Mouse (Mus musculus) heart, adult 10 weeks (tissue): ENCODE measurements around the gene Gm20877. TPM values are rescaled to one million over a fixed set of nuclear protein-coding genes. Genes with fewer than 3 reads are reported as not detected.

Experiments used
- polyA plus RNA-seq: library from polyadenylated mRNA; stranded (reverse); fragments of 350-450 nt; fragmentation: Illumina TruSeq; extraction: RNeasy Lipid Tissue Mini Kit (QIAGEN cat#74804); gene quantifications from one replicate; pipeline ENCODE4 v1.2.3, GENCODE M21; 2014; ENCODE audit warnings: low read depth, low replicate concordance

Gene Gm20877
- not detected for polyA plus RNA-seq

DNA sequence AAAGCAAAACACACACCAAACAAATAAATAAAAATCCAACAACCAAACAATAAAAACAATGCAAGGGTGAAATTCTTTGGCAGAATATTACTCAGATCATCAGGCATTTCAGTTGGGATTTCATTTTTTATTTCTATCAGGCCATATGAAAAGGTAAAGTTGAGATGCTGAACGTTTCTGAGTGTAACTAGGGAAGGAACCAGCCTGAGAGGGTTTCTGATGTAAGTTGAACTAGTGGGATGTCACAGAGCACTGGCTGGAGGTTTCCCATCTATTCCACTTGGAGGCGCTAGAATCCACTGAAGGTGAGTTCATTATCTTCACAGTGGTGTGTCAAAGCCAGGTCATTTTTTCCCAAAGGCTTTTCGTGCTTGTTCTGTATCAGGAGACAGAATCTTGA is at the start of gene Gm20877:
TSS of gene Gm20877 (plus strand) at position 301 of the 400 bp plus-strand sequence.

